Mouse (Mus musculus): Measurements from ENCODE around the gene Olfr957.

The Olfr957 gene

DNA sequence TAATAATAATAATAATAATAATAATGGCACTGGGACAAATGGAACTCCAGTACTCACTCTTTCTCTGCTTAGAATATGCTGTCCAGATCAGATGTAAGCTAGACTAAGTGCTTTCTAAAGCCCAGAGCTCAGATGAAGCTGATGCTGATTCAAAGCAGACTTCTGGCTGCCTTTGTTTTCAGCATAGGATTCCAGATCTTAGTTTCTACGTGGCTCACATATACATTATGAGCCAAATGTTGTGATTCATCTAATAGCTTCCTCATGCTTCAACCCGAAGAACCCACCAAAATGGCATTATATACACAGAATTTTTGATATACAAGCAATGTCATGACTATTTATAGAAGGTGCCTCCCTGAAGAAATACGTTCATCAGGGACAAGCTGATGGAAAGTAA lies at the start of gene Olfr957:
Gene Olfr957 (minus strand): TSS at position 279 of the 400 bp plus-strand sequence.
- DNase-seq, result no peak

- no peak for DNase-seq
These were observed 42.7 kb upstream of the Olfr957 start for GRCm38 (mm10) chr9:39558349-39558647.

GRCm38 (mm10) chr9:39557529-39558348 lies 42.1 kb upstream of the Olfr957 start:
- no peak for DNase-seq

GRCm38 (mm10) chr9:39553946-39554345 lies 38.3 kb upstream of the Olfr957 start, which contains the start of gene Olfr958:
Gene Olfr958, minus strand, starts transcription at chr9:39554054.
- no peak for DNase-seq

- DNase-seq, result no peak
These were observed 35.2 kb upstream of the Olfr957 start for GRCm38 (mm10) chr9:39550806-39551205.

DNA sequence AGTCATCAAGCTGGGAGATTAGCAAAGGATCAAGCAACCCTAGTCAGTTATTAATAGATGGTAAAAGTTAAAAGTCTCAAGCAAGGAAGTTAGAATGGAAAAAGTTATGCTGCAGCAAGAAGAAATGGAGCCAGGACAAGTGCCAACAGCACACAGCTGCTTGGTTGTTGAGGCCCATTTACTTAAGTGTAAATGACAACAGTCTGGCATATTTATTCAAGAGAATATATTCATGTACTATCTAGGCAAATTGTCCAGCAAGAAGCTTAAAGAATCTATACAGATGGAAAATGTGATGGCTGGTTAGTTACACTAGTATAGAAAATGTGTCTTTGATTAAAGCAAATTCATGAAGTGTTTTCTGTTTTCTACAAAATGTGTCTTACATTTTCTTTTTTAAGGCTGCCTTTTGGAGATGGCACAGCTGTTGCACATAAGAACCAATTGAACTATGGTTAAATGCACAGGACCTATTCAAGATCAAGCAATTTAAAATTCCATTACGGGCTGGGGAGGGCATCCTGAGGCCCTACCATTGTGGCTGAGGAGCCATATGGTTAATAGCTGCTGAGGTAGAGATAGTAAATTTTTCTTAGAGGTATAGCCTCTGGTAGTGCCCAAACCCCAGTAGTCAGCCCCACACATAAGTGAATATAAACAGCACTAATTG lies 8.1 kb upstream of the Olfr957 start:
- no peak for DNase-seq

DNA sequence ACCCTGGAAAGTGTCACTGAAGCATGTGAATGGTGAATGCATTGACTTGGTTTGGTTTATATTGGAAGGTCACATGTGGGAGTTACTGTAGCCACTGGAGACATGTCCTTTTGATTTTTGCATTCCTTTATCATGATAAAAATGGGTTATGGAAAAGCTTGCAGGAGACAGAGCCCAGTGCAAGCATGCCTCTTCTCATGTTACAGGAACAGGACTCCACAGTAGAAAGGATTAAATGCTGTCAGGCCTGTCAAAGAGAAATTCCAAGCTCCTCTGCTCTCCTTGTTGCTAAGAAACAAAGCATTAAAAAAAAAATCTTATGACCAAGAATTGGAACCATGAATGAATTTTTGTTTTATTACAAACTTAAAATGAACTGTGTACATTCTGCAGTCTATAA lies 3.0 kb upstream of the Olfr957 start:
- DNase-seq, result no peak

DNA sequence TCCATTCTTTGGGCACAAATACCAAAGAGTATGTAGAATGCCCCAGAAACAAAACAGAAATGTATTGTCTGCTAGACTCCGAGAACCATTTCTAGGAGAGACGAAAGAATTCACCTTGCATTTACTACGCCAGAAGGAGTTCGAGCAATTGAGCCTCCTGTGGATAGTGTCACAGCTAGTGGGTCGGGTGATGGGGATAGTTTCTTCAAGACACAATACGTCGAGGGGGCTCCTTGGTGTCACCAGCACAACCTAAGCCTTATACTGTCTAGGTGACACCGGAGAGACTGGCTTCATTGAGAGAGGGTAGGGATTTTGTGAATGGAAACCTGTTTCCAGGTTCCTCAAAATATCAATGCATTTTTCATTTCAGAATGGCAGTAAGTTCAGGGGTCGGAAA lies 6.2 kb downstream of the Olfr957 start:
- no peak for DNase-seq

GRCm38 (mm10) chr9:39508998-39509397 lies 6.6 kb downstream of the Olfr957 start:
- DNase-seq, result no peak

DNA sequence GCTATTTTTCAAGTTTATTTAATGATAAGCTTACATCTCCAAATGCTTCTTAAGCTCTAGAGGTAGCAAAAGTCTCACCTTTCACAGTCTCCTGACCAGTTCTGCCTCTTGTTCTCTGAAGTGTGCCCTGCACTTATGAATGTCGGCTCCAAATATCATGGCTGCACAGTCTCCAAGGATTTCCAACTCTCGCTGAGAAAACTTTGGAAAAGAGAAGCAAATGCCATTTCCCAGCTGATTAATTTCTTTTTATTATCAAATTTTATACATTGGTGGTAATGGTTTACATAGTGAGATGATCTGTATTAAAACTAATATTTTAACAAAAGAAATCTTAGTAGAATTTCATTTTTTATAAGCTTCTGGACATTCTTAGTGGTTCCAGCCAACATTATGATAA lies 21.7 kb downstream of the Olfr957 start, which contains the start of gene Olfr44:
Gene Olfr44 (minus strand): TSS at position 101 of the 400 bp plus-strand sequence.
- DNase-seq, result peak; percentile 40

- no peak for DNase-seq
These were observed 43.8 kb downstream of the Olfr957 start, which contains the start of gene Olfr955 for GRCm38 (mm10) chr9:39471844-39472243. Gene Olfr955, minus strand, starts transcription at chr9:39471944.

All from heart, adult 11 months (tissue).